Mouse (Mus musculus) limb, embryonic 11.5 days (tissue): ENCODE results near the gene Mcu. TPM values are rescaled to one million over a fixed set of nuclear protein-coding genes. Genes with fewer than 3 reads are reported as not detected.

ENCODE experiments used
- ATAC-seq: fragments of 200-750 bp; cut with Nextera tagmentation; 2 replicates; pipeline ENCODE4 v1.8.0; 2017; ENCODE audit warnings: low read depth; ENCODE audit not compliant: insufficient number of reproducible peaks, low FRiP score, low TSS enrichment
- DNase-seq: peaks from one replicate; pipeline ENCODE4 v3.0.0-alpha.2; 2015; ENCODE audit warnings: low spot score
- H3K27ac ChIP-seq: fragments of 300-500 bp; sonication (generic); replicated peaks from 2 replicates; pipeline ENCODE4 v1.5.1; 2014; ENCODE audit warnings: low read depth, mild to moderate bottlenecking, low read length
- H3K27me3 ChIP-seq: fragments of 300-500 bp; sonication (generic); 2 replicates; pipeline ENCODE4 v1.6.1; 2014; ENCODE audit warnings: mild to moderate bottlenecking, low read length, mixed read lengths; ENCODE audit not compliant: control insufficient read depth, insufficient read depth
- H3K36me3 ChIP-seq: fragments of 300-500 bp; sonication (generic); 2 replicates; pipeline ENCODE4 v1.6.1; 2014; ENCODE audit warnings: mild to moderate bottlenecking, low read length, moderate library complexity, mixed read lengths; ENCODE audit not compliant: control insufficient read depth, insufficient read depth
- H3K4me1 ChIP-seq: fragments of 300-500 bp; sonication (generic); 2 replicates; pipeline ENCODE4 v1.6.1; 2014; ENCODE audit warnings: low read length, mixed read lengths; ENCODE audit not compliant: control insufficient read depth, insufficient read depth
- H3K4me2 ChIP-seq: fragments of 300-500 bp; sonication (generic); 2 replicates; pipeline ENCODE4 v1.6.1; 2014; ENCODE audit warnings: low read depth, mild to moderate bottlenecking, moderate library complexity; ENCODE audit not compliant: severe bottlenecking
- H3K4me3 ChIP-seq: fragments of 300-500 bp; sonication (generic); 2 replicates; pipeline ENCODE4 v1.5.1; 2014; ENCODE audit warnings: low read depth, low read length
- H3K9ac ChIP-seq: fragments of 300-500 bp; sonication (generic); 2 replicates; pipeline ENCODE4 v1.6.1; 2014; ENCODE audit warnings: mild to moderate bottlenecking, low read length
- H3K9me3 ChIP-seq: fragments of 300-500 bp; sonication (generic); 2 replicates; pipeline ENCODE4 v1.6.1; 2016; ENCODE audit warnings: low read length; ENCODE audit not compliant: control insufficient read depth
- WGBS: fragments of 180-500 bp; shearing (Covaris S2); extraction: QIAGEN DNeasy Blood & Tissue Kit; methylation state at CpG from one replicate; pipeline ENCODE4 v1.1.7; 2014; 5-methylcytosine and 5-hydroxymethylcytosine counted together
- polyA plus RNA-seq: library from polyadenylated mRNA; unstranded; fragments of >200 nt; fragmentation: Nextera tagmentation; extraction: Ambion mirVana; gene quantifications from 2 replicates; pipeline ENCODE4 v1.2.1, GENCODE M21; 2014

Gene Mcu
- 34.0 and 34.8 TPM in 2 replicates for polyA plus RNA-seq

GRCm38 (mm10) chr10:59616522-59616921, at the start of gene Mcu:
Mcu (minus strand) TSS chr10:59616692.
- no peaks in the 10 kb centered on the region for H3K36me3 ChIP-seq
- under 1% methylated on average over 34 of the region's 36 CpGs for WGBS
- H3K4me3 ChIP-seq, result peak within 1 kb of the TSS; percentile 81
- no peaks in the 10 kb centered on the region for H3K27me3 ChIP-seq
- peak within 1 kb of the TSS; percentile 95 for H3K9ac ChIP-seq
- H3K4me1 ChIP-seq, result 0 out of 2 replicates have a peak, but pooled peaks cover 2% of the 10 kb centered on the region
- ATAC-seq (peak; percentile 98), DNase-seq (peak; percentile 97)
- peak within 1 kb of the TSS; percentile 59 for H3K27ac ChIP-seq
- H3K9me3 ChIP-seq, result no peaks in the 10 kb centered on the region
- H3K4me2 ChIP-seq, result peak within 1 kb of the TSS; percentile 85

- H3K4me2 ChIP-seq, result no peak overlapping the region
- no peak overlapping the region for H3K4me3 ChIP-seq
- WGBS, result 82% methylated on average over 13 of the region's 13 CpGs
- no peaks in the 10 kb centered on the region for H3K9me3 ChIP-seq
- H3K27ac ChIP-seq, result no peak overlapping the region
- no peaks in the 10 kb centered on the region for H3K36me3 ChIP-seq
- H3K9ac ChIP-seq, result no peak overlapping the region
- no peak for DNase-seq
- H3K4me1 ChIP-seq, result no peaks in the 10 kb centered on the region
- no peaks in the 10 kb centered on the region for H3K27me3 ChIP-seq
- no peak for ATAC-seq
These were observed 49.2 kb upstream of the Mcu start for GRCm38 (mm10) chr10:59665503-59666291.

GRCm38 (mm10) chr10:59664765-59665164, 48.3 kb upstream of the Mcu start:
- Histone ChIP-seq H3K4me2 (no peak overlapping the region), H3K27ac (no peak overlapping the region), H3K27me3 (no peaks in the 10 kb centered on the region), H3K9me3 (no peaks in the 10 kb centered on the region), H3K4me1 (no peaks in the 10 kb centered on the region), H3K36me3 (no peaks in the 10 kb centered on the region), H3K9ac (no peak overlapping the region), H3K4me3 (no peak overlapping the region)
- WGBS, result 73% methylated on average over 2 of the region's 2 CpGs
- DNase-seq, result no peak
- ATAC-seq, result no peak

- ATAC-seq, result no peak
- Histone ChIP-seq H3K9me3 (no peaks in the 10 kb centered on the region), H3K4me2 (no peak overlapping the region), H3K36me3 (no peaks in the 10 kb centered on the region), H3K9ac (no peak overlapping the region), H3K4me3 (no peak overlapping the region), H3K27me3 (no peaks in the 10 kb centered on the region), H3K4me1 (no peaks in the 10 kb centered on the region), H3K27ac (no peak overlapping the region)
- WGBS, result 81% methylated on average over 13 of the region's 13 CpGs
- DNase-seq, result no peak
These were observed 40.3 kb upstream of the Mcu start for GRCm38 (mm10) chr10:59656799-59657198.

GRCm38 (mm10) chr10:59646821-59647378, 30.4 kb upstream of the Mcu start:
- Histone ChIP-seq H3K4me1 (no peaks in the 10 kb centered on the region), H3K9me3 (no peaks in the 10 kb centered on the region), H3K36me3 (no peaks in the 10 kb centered on the region), H3K9ac (no peak overlapping the region), H3K27ac (no peak overlapping the region), H3K4me3 (no peak overlapping the region), H3K4me2 (no peak overlapping the region), H3K27me3 (no peaks in the 10 kb centered on the region)
- ATAC-seq, result no peak
- 88% methylated on average over 5 of the region's 5 CpGs for WGBS
- DNase-seq, result no peak

GRCm38 (mm10) chr10:59645153-59645552, 28.7 kb upstream of the Mcu start:
- H3K27ac ChIP-seq, result no peak overlapping the region
- no peak overlapping the region for H3K9ac ChIP-seq
- no peaks in the 10 kb centered on the region for H3K4me1 ChIP-seq
- no peaks in the 10 kb centered on the region for H3K27me3 ChIP-seq
- ATAC-seq (no peak), DNase-seq (no peak)
- H3K4me2 ChIP-seq, result no peak overlapping the region
- no peaks in the 10 kb centered on the region for H3K9me3 ChIP-seq
- H3K36me3 ChIP-seq, result no peaks in the 10 kb centered on the region
- H3K4me3 ChIP-seq, result no peak overlapping the region
- WGBS, result 83% methylated on average over 4 of the region's 4 CpGs

- Histone ChIP-seq H3K9ac (no peak overlapping the region), H3K27ac (no peak overlapping the region), H3K4me3 (no peak overlapping the region), H3K4me1 (no peaks in the 10 kb centered on the region), H3K27me3 (no peaks in the 10 kb centered on the region), H3K36me3 (no peaks in the 10 kb centered on the region), H3K4me2 (no peak overlapping the region), H3K9me3 (no peaks in the 10 kb centered on the region)
- ATAC-seq, result no peak
- DNase-seq, result no peak
- 73% methylated on average over 2 of the region's 2 CpGs for WGBS
These were observed 28.2 kb upstream of the Mcu start for GRCm38 (mm10) chr10:59644710-59645109.

- no peak overlapping the region for H3K27ac ChIP-seq
- H3K27me3 ChIP-seq, result no peaks in the 10 kb centered on the region
- H3K9me3 ChIP-seq, result no peaks in the 10 kb centered on the region
- no peaks in the 10 kb centered on the region for H3K4me1 ChIP-seq
- H3K4me2 ChIP-seq, result no peak overlapping the region
- 79% methylated on average over 9 of the region's 9 CpGs for WGBS
- DNase-seq, result no peak
- ATAC-seq, result no peak
- no peak overlapping the region for H3K9ac ChIP-seq
- no peak overlapping the region for H3K4me3 ChIP-seq
- no peaks in the 10 kb centered on the region for H3K36me3 ChIP-seq
These were observed 27.2 kb upstream of the Mcu start for GRCm38 (mm10) chr10:59643645-59644044.
